Mouse (Mus musculus) left cerebral cortex, adult 2 months (tissue): ENCODE data around the gene Ccdc92b. TPM values are rescaled to one million over a fixed set of nuclear protein-coding genes. Genes with fewer than 3 reads are reported as not detected.

Experiments used
- DNase-seq, 2 experiments: peaks; one replicate each; pipeline ENCODE4 v3.0.0; 2021 to 2022; ENCODE audit warnings: low spot score in 2 of 2, mixed read lengths in 1 of 2; ENCODE audit errors: extremely low spot score in 1 of 2
- H3K27ac ChIP-seq: fragments of 200-600 bp; 2 replicates; pipeline ENCODE4 v1.8.1; 2022
- H3K4me3 ChIP-seq: fragments of 200-600 bp; 2 replicates; pipeline ENCODE4 v1.8.1; 2022
- CTCF ChIP-seq: fragments of 200-600 bp; IDR thresholded peaks from 2 replicates; pipeline ENCODE4 v1.8.1; 2022; ENCODE audit warnings: antibody characterized with exemption, mild to moderate bottlenecking, moderate library complexity
- intact Hi-C: fragments of 180-260 bp; cut with DNase I; formaldehyde crosslinking; loops from one replicate; pipeline ENCODE4 v1.15.1; 2025
- total RNA-seq, 2 experiments: library from RNA; stranded (reverse); gene quantifications; 2 replicates each; pipeline ENCODE4 v1.2.3; 2021

Ccdc92b gene
- total RNA-seq, 2 experiments from 2014 or later, result 29.8 to 31.7 TPM

DNA sequence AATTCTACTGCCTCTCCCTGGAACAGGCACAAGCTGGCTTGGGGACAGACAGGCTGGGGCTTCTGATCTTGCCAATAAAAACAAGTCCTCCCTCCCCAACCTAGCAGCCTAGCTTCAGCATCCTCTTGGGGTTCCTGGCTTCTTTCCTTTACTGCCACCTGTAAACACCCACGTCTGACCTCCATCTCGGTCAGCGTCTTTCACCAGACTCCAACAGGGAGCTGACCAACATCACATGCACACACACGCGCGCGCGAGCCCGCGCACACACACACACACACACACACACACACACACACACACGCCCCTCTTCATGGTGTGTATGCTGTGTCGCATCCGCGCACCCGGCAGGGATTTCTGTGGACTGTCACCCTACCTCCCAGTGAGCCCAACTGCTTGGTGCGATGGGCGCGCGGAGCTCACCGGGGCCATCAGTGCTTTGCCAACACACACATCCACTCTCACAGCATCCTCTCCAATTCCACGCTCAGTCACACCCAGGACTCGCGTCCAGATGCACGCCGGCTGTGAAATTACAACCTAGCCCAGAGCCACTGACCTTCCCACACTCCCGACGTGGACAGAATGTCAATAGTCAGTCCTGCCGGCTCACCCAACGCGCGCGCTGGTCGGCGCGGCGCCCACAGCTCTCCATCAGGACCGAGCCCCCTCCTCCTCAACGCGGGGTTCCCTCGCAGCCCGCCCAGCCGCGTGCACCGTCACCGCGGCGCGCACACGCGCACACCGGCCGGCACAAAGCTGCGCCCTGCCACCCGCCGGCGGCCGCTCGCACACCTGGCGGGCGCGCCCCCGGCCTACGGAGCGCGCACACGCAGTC, 29.8 kb upstream of the Ccdc92b start:
- peak; percentile 65 to 73 for DNase-seq
- intact Hi-C loops, result no loop called here
- Histone ChIP-seq H3K4me3 (peak overlapping the region; percentile 63), H3K27ac (peak overlapping the region; percentile 90)
- no peak for TF ChIP-seq CTCF

DNA sequence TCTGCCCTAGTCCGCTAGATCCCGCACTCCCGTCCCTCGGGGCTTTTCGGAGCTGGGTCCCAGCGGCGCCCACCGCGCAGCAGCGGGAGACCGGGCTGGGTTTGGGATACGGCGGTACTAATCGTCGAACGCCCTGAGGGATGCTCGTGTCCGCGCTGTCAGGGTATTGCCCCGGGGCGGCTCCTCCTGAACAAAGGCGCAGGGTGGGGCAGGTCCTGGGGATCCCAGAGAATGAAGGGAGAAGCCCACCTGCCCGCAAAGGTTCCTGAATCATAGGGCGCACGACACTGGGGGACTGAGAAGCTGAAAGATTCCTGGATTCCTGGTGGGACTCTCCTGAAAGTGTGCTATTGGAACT, 29.2 kb upstream of the Ccdc92b start:
- peak overlapping the region; percentile 69 for H3K27ac ChIP-seq
- no peak for TF ChIP-seq CTCF
- no peak for DNase-seq
- peak overlapping the region; percentile 63 for H3K4me3 ChIP-seq
- intact Hi-C loops, result no loop called here

DNA sequence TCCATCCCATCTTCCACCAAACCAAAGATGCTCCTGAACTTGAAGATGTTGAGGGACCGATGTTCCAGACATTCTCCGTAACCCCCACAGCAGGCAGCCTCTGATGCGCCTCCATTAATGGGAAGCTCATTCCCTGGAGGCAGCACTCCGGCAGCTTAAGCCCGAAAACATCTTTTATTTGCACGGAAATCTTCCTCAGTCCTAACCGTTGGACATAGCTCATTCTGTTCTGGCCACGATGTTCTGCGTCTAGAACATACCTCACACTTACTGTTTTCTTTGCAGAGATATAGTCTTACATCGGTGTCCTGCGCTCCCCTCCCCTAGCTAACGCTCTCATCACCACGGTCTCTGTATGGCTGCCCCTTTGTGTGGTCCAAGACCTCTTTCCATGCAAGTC, 28.7 kb upstream of the Ccdc92b start:
- peak overlapping the region; percentile 63 for H3K4me3 ChIP-seq
- TF ChIP-seq CTCF, result no peak
- no peak overlapping the region for H3K27ac ChIP-seq
- intact Hi-C loops, result no loop called here
- no peak for DNase-seq

DNA sequence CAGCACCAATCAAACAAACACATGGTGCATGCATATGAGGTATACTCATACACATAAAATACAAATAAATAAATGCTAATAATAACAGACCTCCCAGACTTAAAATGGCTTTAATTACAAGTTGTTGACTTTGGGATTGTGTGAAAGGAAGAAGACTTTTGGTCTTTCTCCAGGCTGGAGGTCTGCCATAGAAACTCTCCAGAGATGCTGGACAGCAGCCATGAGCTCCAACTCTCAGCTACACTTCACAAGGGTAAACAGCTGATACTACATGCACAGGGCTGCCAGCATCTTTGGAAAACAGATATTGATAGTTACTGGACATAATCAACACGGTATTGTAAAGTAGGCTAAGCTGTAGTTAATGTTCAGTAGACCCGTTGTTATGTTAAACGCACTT, 27.2 kb upstream of the Ccdc92b start:
- H3K27ac ChIP-seq, result no peak overlapping the region
- DNase-seq, result no peak
- H3K4me3 ChIP-seq, result no peak overlapping the region
- intact Hi-C loops, result no loop called here
- TF ChIP-seq CTCF, result no peak

DNA sequence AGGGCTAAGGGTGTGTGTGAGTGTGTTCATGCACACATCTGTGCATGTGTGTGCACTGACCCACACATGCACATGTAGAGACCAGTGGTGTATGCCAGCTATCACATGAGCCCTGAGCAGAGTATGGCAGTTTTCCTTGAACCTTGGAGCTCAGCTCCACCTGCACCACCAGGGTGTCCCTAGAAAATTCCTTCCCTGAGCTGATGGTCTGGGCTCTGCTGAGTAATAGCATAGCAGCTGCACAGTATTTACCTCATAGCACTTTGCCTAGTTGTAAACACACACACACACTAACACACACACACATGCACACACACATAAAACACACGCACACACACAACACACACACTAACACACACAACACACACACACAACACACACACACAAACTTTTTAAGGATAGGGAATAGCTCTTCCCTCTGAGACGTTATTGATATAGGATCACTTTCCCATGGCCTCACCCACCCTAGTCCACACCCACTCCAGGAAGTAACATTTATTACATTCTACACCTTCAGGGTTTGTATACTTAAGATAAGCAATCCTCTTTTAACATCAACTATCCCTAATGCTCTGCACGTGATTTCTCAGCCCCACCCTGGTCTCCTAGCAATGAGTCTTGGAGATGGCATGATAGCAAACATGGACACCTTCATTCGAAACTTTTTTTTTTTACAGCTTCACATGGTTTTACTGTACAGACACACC, 22.0 kb upstream of the Ccdc92b start:
- Histone ChIP-seq H3K27ac (no peak overlapping the region), H3K4me3 (no peak overlapping the region)
- intact Hi-C loops, result no loop called here
- no peak for TF ChIP-seq CTCF
- DNase-seq, result no peak

DNA sequence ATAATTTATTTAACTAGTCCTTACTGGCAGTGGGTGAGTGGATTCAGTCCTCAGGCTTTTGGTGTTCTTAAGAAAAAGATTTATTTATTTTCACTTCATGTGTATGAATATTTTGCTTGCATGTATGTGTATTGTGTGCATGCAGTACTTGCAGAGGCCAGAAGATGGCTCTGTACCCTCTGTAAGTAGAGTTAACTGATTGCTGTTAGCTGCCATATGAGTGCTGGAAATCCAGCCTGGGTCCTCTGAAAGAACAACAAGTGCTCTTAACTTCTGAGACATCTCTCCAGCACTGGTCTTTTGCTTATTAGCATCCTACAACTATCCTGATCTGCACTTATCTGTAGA, 21.4 kb upstream of the Ccdc92b start:
- Histone ChIP-seq H3K27ac (no peak overlapping the region), H3K4me3 (no peak overlapping the region)
- TF ChIP-seq CTCF, result no peak; the same call in 1 of the 2 replicates
- intact Hi-C loops, result no loop called here
- DNase-seq, result no peak

DNA sequence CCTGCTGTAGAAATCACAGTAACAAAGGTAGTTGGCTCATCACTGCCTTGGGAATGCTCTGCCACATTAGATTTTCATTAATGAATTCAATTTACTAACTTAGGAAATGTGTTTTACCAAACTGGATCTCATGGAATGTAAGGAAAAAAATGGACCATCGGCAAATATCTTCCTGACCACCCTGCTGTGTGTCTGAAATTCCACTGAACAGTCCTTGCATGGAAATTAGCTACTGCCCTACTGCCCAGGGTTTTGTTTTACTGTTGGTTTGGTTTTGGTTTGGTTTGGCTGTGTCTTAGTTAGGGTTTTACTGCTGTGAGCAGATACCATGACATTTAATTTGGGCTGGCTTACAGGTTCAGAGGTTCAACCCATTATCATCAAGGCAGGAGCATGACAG, 17.1 kb upstream of the Ccdc92b start:
- Histone ChIP-seq H3K4me3 (no peak overlapping the region), H3K27ac (no peak overlapping the region)
- TF ChIP-seq CTCF, result no peak
- intact Hi-C loops, result no loop called here
- DNase-seq, result no peak

DNA sequence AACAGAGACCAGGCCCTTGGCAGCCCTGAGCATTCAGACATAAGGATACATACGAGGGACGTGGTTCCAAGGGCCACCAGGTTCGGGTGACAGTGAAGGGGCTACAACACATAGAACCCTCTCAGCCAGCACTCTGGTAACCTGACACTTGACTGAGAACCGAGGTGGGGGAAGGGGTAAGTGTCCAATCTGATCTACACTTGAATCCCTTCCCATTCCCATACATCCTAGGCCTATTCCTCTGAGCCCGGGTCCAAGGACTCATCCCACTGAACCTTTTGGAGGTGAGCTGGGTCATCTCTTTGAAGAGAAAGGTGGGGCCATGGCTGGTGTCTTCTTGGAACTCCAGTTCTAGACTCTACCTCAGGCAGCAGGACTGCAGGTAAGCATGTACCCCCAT, 9.3 kb upstream of the Ccdc92b start:
- TF ChIP-seq CTCF, result no peak

DNA sequence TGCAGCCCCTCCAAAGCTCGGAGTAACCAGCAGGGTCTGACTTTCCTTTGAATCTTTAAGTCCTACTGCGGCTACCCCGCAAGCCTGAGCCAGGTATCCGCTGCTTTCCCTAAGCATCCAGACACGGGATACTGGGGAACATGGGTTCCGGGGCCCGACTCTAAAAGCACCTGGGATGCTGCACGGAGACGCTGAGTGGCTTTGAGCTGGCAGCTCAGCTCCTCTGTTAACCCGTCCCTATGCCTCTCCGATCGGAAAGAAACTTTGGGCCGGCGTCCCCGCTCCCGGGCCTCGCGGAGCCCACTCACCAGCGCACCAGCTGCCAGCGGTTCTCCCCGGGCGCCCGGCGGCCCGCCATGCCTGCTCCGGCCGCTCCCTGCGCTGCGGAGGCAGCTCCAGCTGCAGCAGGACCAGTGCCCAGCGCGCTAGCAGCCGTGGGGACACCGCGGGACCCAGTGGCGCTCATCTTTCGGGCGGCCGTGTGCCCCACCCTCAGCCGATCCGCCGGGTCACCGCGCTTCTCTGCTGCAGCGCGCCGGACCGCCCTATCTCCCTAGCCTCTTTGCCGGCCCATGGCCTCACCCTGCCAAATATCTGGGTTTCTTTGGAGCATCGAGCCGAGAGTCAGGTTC, 8.7 kb upstream of the Ccdc92b start, which contains the start of gene Rap1gap2:
Gene Rap1gap2, minus strand, starts transcription at position 371 of the 632 bp plus-strand sequence.
- no peak; the same call in 1 of the 2 replicates for TF ChIP-seq CTCF
- Histone ChIP-seq H3K27ac (peak within 1 kb of the TSS; percentile 40; the same call in 1 of the 2 replicates), H3K4me3 (peak within 1 kb of the TSS; percentile 46)
- intact Hi-C loops, result no loop called here
- DNase-seq, result peak; percentile 29 to 54

More for the DNA sequence above, 9.3 kb upstream of the Ccdc92b start:
- Histone ChIP-seq H3K4me3 (peak overlapping the region; percentile 46), H3K27ac (no peak overlapping the region)
- intact Hi-C loops, result no loop called here
- DNase-seq, result no peak

DNA sequence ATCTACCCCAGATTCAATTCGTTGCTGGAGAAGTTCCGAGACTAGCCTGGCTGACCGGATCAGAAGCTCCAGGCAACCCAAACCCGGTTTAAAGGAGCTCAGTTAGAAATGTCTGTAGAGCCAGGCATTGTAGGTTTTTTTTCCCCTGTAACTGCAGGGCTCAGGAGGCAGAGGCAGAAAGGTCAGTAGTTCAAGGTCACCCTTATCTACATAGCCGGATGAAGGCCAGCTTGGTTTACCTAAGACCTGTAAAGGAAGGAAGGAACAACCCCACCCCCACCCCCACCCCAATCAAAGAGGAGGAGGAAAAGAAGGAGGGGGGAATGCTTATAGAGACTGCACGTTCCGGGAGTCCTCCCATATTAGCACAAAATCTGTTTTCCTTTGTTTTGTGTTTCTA, 8.0 kb upstream of the Ccdc92b start:
- no peak overlapping the region; the same call in 1 of the 2 replicates for H3K4me3 ChIP-seq
- H3K27ac ChIP-seq, result no peak overlapping the region
- no peak for TF ChIP-seq CTCF
- no peak for DNase-seq
- intact Hi-C loops, result no loop called here

DNA sequence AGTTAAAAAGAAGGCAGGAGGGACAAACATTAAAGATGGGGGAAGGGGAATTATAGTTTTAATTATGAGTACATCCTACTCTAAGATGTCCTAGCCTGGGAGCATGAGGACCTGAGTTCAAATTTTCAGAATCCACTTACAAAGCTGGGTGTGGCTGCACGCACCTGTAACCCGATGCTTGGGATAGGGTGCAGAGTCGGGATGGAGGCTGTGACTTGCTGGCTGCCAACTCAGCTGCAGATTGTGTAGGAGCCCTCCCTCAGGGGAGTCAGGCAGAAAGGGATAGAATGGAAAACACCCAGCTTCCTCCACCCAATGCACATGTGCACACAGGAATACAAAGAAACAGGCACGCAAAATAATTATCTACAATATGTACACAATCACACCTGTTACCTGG, 6.0 kb upstream of the Ccdc92b start:
- Histone ChIP-seq H3K27ac (no peak overlapping the region), H3K4me3 (no peak overlapping the region)
- no peak for DNase-seq
- no peak for TF ChIP-seq CTCF
- intact Hi-C loops, result no loop called here

DNA sequence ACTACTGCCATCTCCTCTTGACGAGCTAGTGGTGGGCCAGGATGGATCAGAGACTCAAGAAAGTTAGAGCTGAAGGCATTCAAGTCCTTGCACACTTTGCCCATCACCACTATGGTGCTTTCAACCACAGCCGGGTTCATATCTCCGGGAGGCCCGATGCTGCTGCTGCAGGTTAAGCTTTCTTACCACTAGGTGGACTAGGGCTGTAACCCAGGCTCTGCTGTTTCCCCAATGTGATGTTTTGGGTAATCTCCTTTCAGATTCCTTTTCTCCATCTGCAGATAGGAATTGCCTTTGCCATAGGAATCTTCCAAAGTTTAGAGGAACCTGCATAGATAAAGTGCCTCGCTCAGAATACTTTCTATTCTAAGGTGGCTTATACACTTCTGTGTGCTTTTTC, 3.8 kb upstream of the Ccdc92b start:
- DNase-seq, result no peak
- Histone ChIP-seq H3K4me3 (no peak overlapping the region), H3K27ac (no peak overlapping the region)
- intact Hi-C loops, result loop anchor here (5.0 kb wide), 1 partner anchor 58 kb away; no protein-coding TSS in a partner anchor
- peak; percentile 27 for TF ChIP-seq CTCF
